Mouse (Mus musculus) cortical plate, adult 2 months (tissue): ENCODE data around the gene Tceal3.

ENCODE experiments used
- CTCF ChIP-seq: fragments of 200-500 bp; IDR thresholded peaks from 2 replicates; pipeline ENCODE4 v1.5.1; 2011; ENCODE audit warnings: mild to moderate bottlenecking, control low read depth, low read length; ENCODE audit not compliant: insufficient read depth; ENCODE audit errors: extremely low read depth
- POLR2A ChIP-seq: fragments of 200-500 bp; IDR thresholded peaks from 2 replicates; pipeline ENCODE4 v1.6.1; 2011; ENCODE audit warnings: mild to moderate bottlenecking, low read length, control low read depth; ENCODE audit not compliant: insufficient read depth; ENCODE audit errors: extremely low read depth

DNA sequence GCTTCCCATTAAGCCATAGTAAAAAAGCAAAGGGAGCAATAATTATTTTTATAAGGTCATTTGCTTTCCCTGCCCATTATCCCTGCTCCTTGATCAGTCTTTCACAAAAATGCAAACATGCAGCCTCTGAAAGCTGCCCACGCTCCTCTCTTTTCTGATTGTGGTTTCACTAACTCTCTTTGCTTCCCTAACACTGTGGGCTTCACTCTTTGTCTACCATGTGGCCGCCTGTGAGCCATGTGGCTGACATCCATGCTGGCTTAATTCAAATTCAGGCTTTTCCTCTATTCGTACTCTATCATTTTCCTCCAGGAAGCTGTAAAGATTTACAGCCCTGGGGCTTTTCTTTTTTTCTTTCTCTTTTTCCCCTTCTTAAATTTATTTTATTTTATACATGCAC, 20.7 kb downstream of the Tceal3 start:
- TF ChIP-seq CTCF (no peak), POLR2A (no peak)
